Mouse (Mus musculus) myocyte (in vitro differentiated cells): ENCODE measurements around the gene Mrpl20. TPM values are rescaled to one million over a fixed set of nuclear protein-coding genes. Genes with fewer than 3 reads are reported as not detected.

Experiments used
- H3K27me3 ChIP-seq: one replicate; pipeline ENCODE4 v1.6.1; 2011; ENCODE audit not compliant: control insufficient read depth, insufficient read depth, insufficient read length
- H3K36me3 ChIP-seq: one replicate; pipeline ENCODE4 v1.6.1; 2011; ENCODE audit not compliant: control insufficient read depth, insufficient read depth
- H3K4me2 ChIP-seq: one replicate; pipeline ENCODE4 v1.6.1; 2011; ENCODE audit warnings: low read depth, control low read depth
- H3K4me3 ChIP-seq: one replicate; pipeline ENCODE4 v1.5.1; 2011; ENCODE audit warnings: mild to moderate bottlenecking, control low read depth, moderate library complexity
- H3K79me2 ChIP-seq: one replicate; pipeline ENCODE4 v1.6.1; 2011; ENCODE audit not compliant: control insufficient read depth, insufficient read depth
- H3ac ChIP-seq: one replicate; pipeline ENCODE4 v1.6.1; 2011; ENCODE audit not compliant: control insufficient read depth, insufficient read length
- CEBPB ChIP-seq: IDR thresholded peaks from 2 replicates; pipeline ENCODE4 v1.6.1; 2011; ENCODE audit warnings: mild to moderate bottlenecking, moderate library complexity; ENCODE audit not compliant: poor library complexity, insufficient read depth, severe bottlenecking
- E2F4 ChIP-seq: IDR thresholded peaks from one replicate; pipeline ENCODE4 v1.6.1; 2011; ENCODE audit warnings: mild to moderate bottlenecking, control low read depth, moderate library complexity; ENCODE audit not compliant: insufficient read depth
- MAX ChIP-seq: IDR thresholded peaks from one replicate; pipeline ENCODE4 v1.6.1; 2011; ENCODE audit warnings: low read depth, mild to moderate bottlenecking, control low read depth
- MYOD1 ChIP-seq, 3 experiments: IDR thresholded peaks; one replicate each; pipeline ENCODE4 v1.6.1; 2011; ENCODE audit warnings: control low read depth in 2 of 3, low read depth in 2 of 3, mild to moderate bottlenecking in 2 of 3, moderate library complexity in 1 of 3; ENCODE audit not compliant: insufficient read length in 2 of 3, control insufficient read depth in 1 of 3
- MYOG ChIP-seq, 3 experiments: IDR thresholded peaks; one replicate each; pipeline ENCODE4 v1.6.1; 2011; ENCODE audit warnings: control low read depth in 2 of 3, low read depth in 2 of 3, mild to moderate bottlenecking in 2 of 3; ENCODE audit not compliant: insufficient read length in 2 of 3, control insufficient read depth in 1 of 3, insufficient read depth in 1 of 3
- POLR2A ChIP-seq: IDR thresholded peaks from one replicate; pipeline ENCODE4 v1.6.1; 2011; ENCODE audit warnings: low read depth, mild to moderate bottlenecking, control low read depth, moderate library complexity; ENCODE audit not compliant: insufficient read length
- POLR2AphosphoS2 ChIP-seq: IDR thresholded peaks from one replicate; pipeline ENCODE4 v1.6.1; 2011; ENCODE audit warnings: low read depth, control low read depth; ENCODE audit not compliant: insufficient read length
- REST ChIP-seq: IDR thresholded peaks from one replicate; pipeline ENCODE4 v1.6.1; 2011; ENCODE audit warnings: mild to moderate bottlenecking, control low read depth, moderate library complexity; ENCODE audit not compliant: insufficient read depth, insufficient read length
- SRF ChIP-seq: IDR thresholded peaks from one replicate; pipeline ENCODE4 v1.6.1; 2011; ENCODE audit warnings: low read depth; ENCODE audit not compliant: control insufficient read depth, insufficient read length
- TCF12 ChIP-seq: IDR thresholded peaks from one replicate; pipeline ENCODE4 v1.6.1; 2011; ENCODE audit warnings: mild to moderate bottlenecking, control low read depth; ENCODE audit not compliant: poor library complexity, insufficient read depth, severe bottlenecking
- TCF3 ChIP-seq: IDR thresholded peaks from one replicate; pipeline ENCODE4 v1.6.1; 2011; ENCODE audit warnings: low read depth, control low read depth; ENCODE audit not compliant: insufficient read length
- USF1 ChIP-seq: IDR thresholded peaks from one replicate; pipeline ENCODE4 v1.6.1; 2011; ENCODE audit warnings: low read depth, mild to moderate bottlenecking, control low read depth, moderate library complexity
- polyA plus RNA-seq: library from polyadenylated mRNA; unstranded; fragments of >200 nt; fragmentation: generic; extraction: Trizol; gene quantifications from one replicate; pipeline ENCODE4 v1.2.1, GENCODE M21; 2012; ENCODE audit warnings: missing spikeins

Gene Mrpl20
- polyA plus RNA-seq, 1 experiment = 132 TPM

GRCm38 (mm10) chr4:155848434-155849095, 45.9 kb downstream of the Mrpl20 start:
- no peaks in the 10 kb centered on the region for H3K27me3 ChIP-seq
- H3K79me2 ChIP-seq = peaks cover 45% of the 10 kb centered on the region
- peak overlapping the region; percentile 80 for H3K4me3 ChIP-seq
- peak overlapping the region; percentile 28 for H3ac ChIP-seq
- peak overlapping the region; percentile 100 for H3K4me2 ChIP-seq
- H3K36me3 ChIP-seq = no peaks in the 10 kb centered on the region
- TF ChIP-seq USF1 (no peak), MYOD1 (IDR thresholded peaks at IDR 0.05; ENCODE audit: control insufficient read depth in 1 of 3, insufficient read length in 2 of 3, low read depth in 2 of 3) (peak in 2 of 3 experiments; percentile 59 to 93), TCF12 (no peak), POLR2AphosphoS2 (no peak), MYOG (IDR thresholded peaks at IDR 0.05; ENCODE audit: control insufficient read depth in 1 of 3, insufficient read depth in 1 of 3, insufficient read length in 2 of 3, low read depth in 2 of 3) (peak in 2 of 3 experiments; percentile 34 to 86)

DNA sequence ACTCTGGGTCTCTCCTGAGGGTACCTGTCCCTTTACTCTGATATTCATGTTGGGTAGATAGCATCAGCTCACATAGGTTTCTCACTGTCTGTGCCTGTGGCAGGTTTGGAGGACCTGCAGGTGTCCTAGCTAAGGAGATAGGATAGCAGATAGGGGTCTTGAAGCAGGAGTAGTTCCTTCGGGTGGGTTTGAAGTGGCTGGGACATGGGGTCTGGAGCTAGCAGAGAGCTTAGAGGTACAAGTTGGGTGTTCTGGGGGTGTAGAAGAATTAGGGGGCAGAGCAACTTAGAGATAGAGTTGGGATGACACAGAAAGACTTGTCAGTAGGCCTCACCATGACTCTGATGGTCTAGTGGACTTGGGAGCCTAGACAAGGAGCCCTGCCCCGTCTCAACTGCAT, 46.7 kb downstream of the Mrpl20 start:
- H3K4me3 ChIP-seq = peak overlapping the region; percentile 80
- no peaks in the 10 kb centered on the region for H3K36me3 ChIP-seq
- no peak for TF ChIP-seq TCF12
- TF ChIP-seq MYOG (IDR thresholded peaks at IDR 0.05; ENCODE audit: control insufficient read depth in 1 of 3, insufficient read depth in 1 of 3, insufficient read length in 2 of 3, low read depth in 2 of 3) = no peak
- no peak for TF ChIP-seq MYOD1 (IDR thresholded peaks at IDR 0.05; ENCODE audit: control insufficient read depth in 1 of 3, insufficient read length in 2 of 3, low read depth in 2 of 3)
- TF ChIP-seq POLR2AphosphoS2 = no peak
- TF ChIP-seq SRF = no peak
- TF ChIP-seq MAX = no peak
- TF ChIP-seq POLR2A = no peak
- TF ChIP-seq REST = no peak
- no peak for TF ChIP-seq TCF3
- H3K27me3 ChIP-seq = no peaks in the 10 kb centered on the region
- H3K4me2 ChIP-seq = peak overlapping the region; percentile 100
- no peak overlapping the region for H3ac ChIP-seq
- H3K79me2 ChIP-seq = peaks cover 45% of the 10 kb centered on the region

- H3K27me3 ChIP-seq = no peaks in the 10 kb centered on the region
- no peak overlapping the region for H3K4me3 ChIP-seq
- no peak for TF ChIP-seq POLR2A
- H3ac ChIP-seq = no peak overlapping the region
- no peaks in the 10 kb centered on the region for H3K36me3 ChIP-seq
- H3K4me2 ChIP-seq = peak overlapping the region; percentile 100
- peaks cover 45% of the 10 kb centered on the region for H3K79me2 ChIP-seq
Observed at GRCm38 (mm10) chr4:155849792-155850451, 47.2 kb downstream of the Mrpl20 start.

DNA sequence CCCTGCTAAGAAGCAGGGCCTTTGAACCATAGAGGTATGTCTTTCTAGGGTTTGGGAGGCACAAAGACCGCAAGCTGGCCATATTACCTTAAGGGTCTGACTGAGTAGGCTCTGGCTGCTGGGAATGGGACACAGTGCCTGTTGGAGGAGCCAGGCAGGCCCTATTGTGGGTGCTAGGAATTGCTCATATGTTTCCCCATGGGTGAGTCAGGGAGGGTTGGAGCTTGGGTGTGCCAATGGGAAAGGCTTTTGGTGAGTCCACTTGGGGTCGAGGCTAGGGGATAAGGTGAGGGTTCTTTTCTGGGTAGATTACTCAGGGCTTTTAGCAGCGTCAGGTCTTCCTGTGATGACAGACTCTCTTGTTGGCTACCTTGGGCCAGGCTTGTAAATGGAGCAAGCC, 48.7 kb downstream of the Mrpl20 start:
- H3K36me3 ChIP-seq = no peaks in the 10 kb centered on the region
- H3ac ChIP-seq = no peak overlapping the region
- H3K4me2 ChIP-seq = peak overlapping the region; percentile 34
- H3K79me2 ChIP-seq = peaks cover 45% of the 10 kb centered on the region
- H3K27me3 ChIP-seq = no peaks in the 10 kb centered on the region
- no peak overlapping the region for H3K4me3 ChIP-seq
- no peak for TF ChIP-seq REST
- TF ChIP-seq MYOG (IDR thresholded peaks at IDR 0.05; ENCODE audit: control insufficient read depth in 1 of 3, insufficient read depth in 1 of 3, insufficient read length in 2 of 3, low read depth in 2 of 3) = no peak
- no peak for TF ChIP-seq POLR2AphosphoS2
- TF ChIP-seq CEBPB = no peak
- TF ChIP-seq TCF3 = no peak
- TF ChIP-seq POLR2A = no peak
- no peak for TF ChIP-seq E2F4
- no peak for TF ChIP-seq MYOD1 (IDR thresholded peaks at IDR 0.05; ENCODE audit: control insufficient read depth in 1 of 3, insufficient read length in 2 of 3, low read depth in 2 of 3)
- no peak for TF ChIP-seq SRF
- TF ChIP-seq MAX = no peak
- no peak for TF ChIP-seq USF1
- TF ChIP-seq TCF12 = no peak

DNA sequence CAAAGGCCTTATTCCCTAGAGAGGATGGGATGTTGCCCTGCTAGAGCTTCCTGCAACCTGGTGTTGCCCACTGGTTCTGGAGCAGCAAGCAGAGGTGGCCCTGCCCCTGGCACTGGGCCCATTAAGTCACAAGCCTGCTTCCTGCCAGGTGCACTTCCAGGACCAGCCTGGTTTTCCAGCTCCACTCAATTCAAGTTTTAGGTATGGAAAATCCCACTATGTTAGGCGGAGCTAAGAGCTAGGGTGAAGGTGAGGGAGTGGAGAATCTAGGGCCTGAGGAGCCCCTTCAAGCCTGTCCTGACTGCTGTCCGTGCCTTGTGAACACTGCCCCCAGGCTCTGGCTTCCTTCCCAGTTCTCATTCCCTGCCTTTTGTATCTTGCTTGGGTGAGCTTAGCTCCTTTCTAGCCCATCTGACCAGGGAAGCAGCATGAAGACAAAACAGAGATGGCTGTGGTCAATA, 49.3 kb downstream of the Mrpl20 start:
- no peak overlapping the region for H3K4me2 ChIP-seq
- H3K36me3 ChIP-seq = no peaks in the 10 kb centered on the region
- no peak overlapping the region for H3ac ChIP-seq
- H3K4me3 ChIP-seq = no peak overlapping the region
- no peaks in the 10 kb centered on the region for H3K27me3 ChIP-seq
- peaks cover 45% of the 10 kb centered on the region for H3K79me2 ChIP-seq
- no peak for TF ChIP-seq REST
- TF ChIP-seq USF1 = no peak
- TF ChIP-seq E2F4 = no peak
- TF ChIP-seq MYOD1 (IDR thresholded peaks at IDR 0.05; ENCODE audit: control insufficient read depth in 1 of 3, insufficient read length in 2 of 3, low read depth in 2 of 3) = no peak
- no peak for TF ChIP-seq POLR2AphosphoS2
- TF ChIP-seq CEBPB = no peak
- TF ChIP-seq MAX = no peak
- TF ChIP-seq TCF12 = no peak
- no peak for TF ChIP-seq SRF
- TF ChIP-seq MYOG (IDR thresholded peaks at IDR 0.05; ENCODE audit: control insufficient read depth in 1 of 3, insufficient read depth in 1 of 3, insufficient read length in 2 of 3, low read depth in 2 of 3) = no peak
- TF ChIP-seq POLR2A = no peak
- TF ChIP-seq TCF3 = no peak
